Comparison of ENCODE assay signal across 9 mouse cellular contexts in genomic region chr13:24920333-24920977, GRCm38 (mm10). TPM values are rescaled to one million over a fixed set of nuclear protein-coding genes. Genes with fewer than 3 reads are reported as not detected.
A peak's percentile ranks its signal among the peaks of the same experiment; 100 is the strongest.
DNase-seq lines count a peak whose midpoint lies in the region; ATAC-seq and TF ChIP-seq lines count a peak whose summit lies in the region.
"Had no signal": no experiment of that assay in that cellular context is flagged by ENCODE, and none has a peak within 500 bp of the region (broad histone marks: within the 10 kb centered on the region; RNA-seq: fewer than 3 reads in every experiment).

No protein-coding gene starts in this region.

- no peak overlapping the region for H3K4me2 ChIP-seq in embryonic facial prominence, embryonic 12.5 days (replicated peaks)
- no peak overlapping the region for H3K4me2 ChIP-seq in hindbrain, embryonic 12.5 days (replicated peaks)

- peak; percentile 88 for TF ChIP-seq CTCF in layer of hippocampus, adult 2 months (conservative IDR thresholded peaks at IDR 0.05)

- WGBS in embryonic facial prominence, embryonic 12.5 days: 31% methylated on average over 5 of the region's 5 CpGs
- WGBS in hindbrain, embryonic 12.5 days: 27% methylated on average over 5 of the region's 5 CpGs
- WGBS in midbrain, embryonic 10.5 days: 31% methylated on average over 5 of the region's 5 CpGs

- H3K36me3 ChIP-seq in embryonic facial prominence, embryonic 12.5 days: peaks cover 32% of the 10 kb centered on the region; the same call in 1 of the 2 replicates
- H3K36me3 ChIP-seq in hindbrain, embryonic 12.5 days: peaks cover 17% of the 10 kb centered on the region; the same call in 1 of the 2 replicates
- peaks cover 55% of the 10 kb centered on the region for H3K36me3 ChIP-seq in midbrain, embryonic 10.5 days
- H3K36me3 ChIP-seq in splenic B cell, adult 2 months (ENCODE audit: control insufficient read depth, insufficient read depth, low read length, poor library complexity, severe bottlenecking): no peaks in the 10 kb centered on the region

- no peaks in the 10 kb centered on the region for H3K4me1 ChIP-seq in embryonic facial prominence, embryonic 12.5 days
- H3K4me1 ChIP-seq in hindbrain, embryonic 12.5 days: no peaks in the 10 kb centered on the region
- H3K4me1 ChIP-seq in midbrain, embryonic 10.5 days: no peaks in the 10 kb centered on the region

- no peaks in the 10 kb centered on the region for H3K9me3 ChIP-seq in embryonic facial prominence, embryonic 12.5 days
- H3K9me3 ChIP-seq in hindbrain, embryonic 12.5 days (replicated peaks): no peaks in the 10 kb centered on the region
- no peaks in the 10 kb centered on the region for H3K9me3 ChIP-seq in midbrain, embryonic 10.5 days (replicated peaks)
- H3K9me3 ChIP-seq: megakaryocyte, embryonic 14.5 days had no signal

- ATAC-seq in embryonic facial prominence, embryonic 12.5 days (ENCODE audit: insufficient number of reproducible peaks, insufficient read depth, low FRiP score, low TSS enrichment): peak; percentile 22; the same call in 1 of the 2 replicates
- peak; percentile 66; the same call in 1 of the 2 replicates for ATAC-seq in hindbrain, embryonic 12.5 days (ENCODE audit: low FRiP score)

- H3K9ac ChIP-seq in embryonic facial prominence, embryonic 12.5 days: no peak overlapping the region
- H3K9ac ChIP-seq in hindbrain, embryonic 12.5 days: no peak overlapping the region

- no peak overlapping the region for H3K27ac ChIP-seq in layer of hippocampus, adult 2 months
- no peak overlapping the region for H3K27ac ChIP-seq in embryonic facial prominence, embryonic 12.5 days
- H3K27ac ChIP-seq in hindbrain, embryonic 12.5 days: no peak overlapping the region
- no peak overlapping the region for H3K27ac ChIP-seq in midbrain, embryonic 10.5 days (replicated peaks)

- peak; percentile 24 to 46 for DNase-seq in layer of hippocampus, adult 2 months (ENCODE audit: low spot score in 2 of 2)
- no peak for DNase-seq in layer of hippocampus, adult 9-10 months (ENCODE audit: low spot score)
- peak; percentile 38 to 49 for DNase-seq in adrenal gland, adult 18-20 months (ENCODE audit: low spot score in 2 of 2)
- DNase-seq in layer of hippocampus, postnatal 36 days: peak; percentile 18 to 22
- DNase-seq in midbrain, embryonic 10.5 days (ENCODE audit: low spot score): peak; percentile 39
- peak; percentile 79 for DNase-seq in splenic B cell, adult 2 months (ENCODE audit: low read depth, low spot score)

- H3K4me3 ChIP-seq in layer of hippocampus, adult 2 months: no peak overlapping the region
- no peak overlapping the region for H3K4me3 ChIP-seq in embryonic facial prominence, embryonic 12.5 days
- no peak overlapping the region for H3K4me3 ChIP-seq in hindbrain, embryonic 12.5 days
- H3K4me3 ChIP-seq in midbrain, embryonic 10.5 days: no peak overlapping the region
- H3K4me3 ChIP-seq: megakaryocyte, embryonic 14.5 days had no signal

- no peaks in the 10 kb centered on the region for H3K27me3 ChIP-seq in embryonic facial prominence, embryonic 12.5 days
- no peaks in the 10 kb centered on the region for H3K27me3 ChIP-seq in hindbrain, embryonic 12.5 days
- H3K27me3 ChIP-seq in midbrain, embryonic 10.5 days (ENCODE audit: low read depth, poor library complexity, severe bottlenecking): no peaks in the 10 kb centered on the region
- no peaks in the 10 kb centered on the region for H3K27me3 ChIP-seq in splenic B cell, adult 2 months (ENCODE audit: control insufficient read depth, insufficient read depth, low read length, poor library complexity, severe bottlenecking)

RNA-seq across cellular contexts. Expression of gene Aldh5a1, which starts 17.0 kb away (rescaled TPM):
- total RNA-seq in layer of hippocampus, adult 2 months (2021): 10 to 100 TPM; 63.0 to 64.3 TPM
- total RNA-seq in adrenal gland, adult 18-20 months (2021): 10 to 100 TPM; 15.3 to 17.4 TPM
- 8.1 and 8.5 TPM in 2 replicates for polyA plus RNA-seq in embryonic facial prominence, embryonic 12.5 days (2016; fragmentation: Nextera tagmentation; extraction: Ambion mirVana)
- 8.9 and 9.3 TPM in 2 replicates for polyA plus RNA-seq in hindbrain, embryonic 12.5 days (2016; fragmentation: Nextera tagmentation; extraction: Ambion mirVana)
- 10 to 100 TPM; 60.9 to 64.0 TPM for total RNA-seq in layer of hippocampus, postnatal 36 days (2021)
- polyA plus RNA-seq in midbrain, embryonic 10.5 days (2016; fragmentation: Nextera tagmentation; extraction: Ambion mirVana): 7.1 and 8.2 TPM in 2 replicates

RNA-seq across cellular contexts. Expression of gene Gpld1, which starts 22.5 kb away (rescaled TPM):
- total RNA-seq in layer of hippocampus, adult 2 months (2021): 10 to 100 TPM; 19.4 to 21.7 TPM
- 1 to 10 TPM; 4.2 to 5.9 TPM for total RNA-seq in adrenal gland, adult 18-20 months (2021)
- polyA plus RNA-seq in embryonic facial prominence, embryonic 12.5 days (2016; fragmentation: Nextera tagmentation; extraction: Ambion mirVana): 1.1 TPM in 2 replicates
- polyA plus RNA-seq in hindbrain, embryonic 12.5 days (2016; fragmentation: Nextera tagmentation; extraction: Ambion mirVana): 1.0 and 2.3 TPM in 2 replicates
- total RNA-seq in layer of hippocampus, postnatal 36 days (2021): 10 to 100 TPM; 15.5 to 17.3 TPM
- polyA plus RNA-seq in midbrain, embryonic 10.5 days (2016; fragmentation: Nextera tagmentation; extraction: Ambion mirVana): 0.21 TPM in 2 replicates
